Mouse (Mus musculus) heart, adult 2 months (tissue): ENCODE results near the gene Rnps1. TPM values are rescaled to one million over a fixed set of nuclear protein-coding genes. Genes with fewer than 3 reads are reported as not detected.

Experiments used
- DNase-seq, 2 experiments: peaks; one replicate each; pipeline ENCODE4 v3.0.0; 2021
- H3K27ac ChIP-seq: fragments of 200-600 bp; 2 replicates; pipeline ENCODE4 v1.8.1; 2022
- H3K27me3 ChIP-seq: fragments of 200-500 bp; 2 replicates; pipeline ENCODE4 v1.6.1; 2012; ENCODE audit warnings: mild to moderate bottlenecking, low read length, inconsistent platforms, mixed read lengths; ENCODE audit not compliant: control insufficient read depth, insufficient read depth
- H3K36me3 ChIP-seq: fragments of 200-500 bp; 2 replicates; pipeline ENCODE4 v1.6.1; 2012; ENCODE audit warnings: low read length, inconsistent platforms; ENCODE audit not compliant: control insufficient read depth, insufficient read depth
- H3K4me1 ChIP-seq: fragments of 200-500 bp; 2 replicates; pipeline ENCODE4 v1.6.1; 2011; ENCODE audit warnings: low read length; ENCODE audit not compliant: control insufficient read depth, insufficient read depth
- H3K4me3 ChIP-seq: fragments of 200-600 bp; 2 replicates; pipeline ENCODE4 v1.8.1; 2022
- H3K79me2 ChIP-seq: fragments of 200-500 bp; replicated peaks from 2 replicates; pipeline ENCODE4 v1.6.1; 2012; ENCODE audit warnings: mild to moderate bottlenecking, inconsistent platforms, low read length, moderate library complexity, mixed read lengths; ENCODE audit not compliant: control insufficient read depth, insufficient read depth
- H3K9ac ChIP-seq: fragments of 200-500 bp; 2 replicates; pipeline ENCODE4 v1.6.1; 2012; ENCODE audit warnings: low read depth, mild to moderate bottlenecking, control low read depth, inconsistent platforms, low read length, mixed read lengths
- CTCF ChIP-seq: fragments of 200-600 bp; IDR thresholded peaks from 2 replicates; pipeline ENCODE4 v1.8.1; 2022; ENCODE audit warnings: antibody characterized with exemption, mild to moderate bottlenecking, moderate library complexity
- EP300 ChIP-seq: fragments of 200-500 bp; IDR thresholded peaks from 2 replicates; pipeline ENCODE4 v1.6.1; 2011; ENCODE audit warnings: low read depth, low read length, control low read depth; ENCODE audit not compliant: insufficient read depth
- POLR2A ChIP-seq: fragments of 200-500 bp; IDR thresholded peaks from 2 replicates; pipeline ENCODE4 v1.6.1; 2011; ENCODE audit warnings: mild to moderate bottlenecking, low read depth, low read length, control low read depth; ENCODE audit not compliant: insufficient read depth
- WGBS: fragments of 180-500 bp; shearing (Covaris S2); methylation state at CpG from one replicate; pipeline ENCODE4 v1.1.7; 2018; 5-methylcytosine and 5-hydroxymethylcytosine counted together
- intact Hi-C: fragments of 180-260 bp; cut with DNase I; formaldehyde crosslinking; loops from one replicate; pipeline ENCODE4 v1.15.1; 2025
- polyA plus RNA-seq: library from polyadenylated mRNA; depleted of rRNA; stranded (reverse); fragments of >200 nt; gene quantifications from 2 replicates; pipeline ENCODE4 v1.2.3, GENCODE M21; 2012
- total RNA-seq, 2 experiments: library from RNA; stranded (reverse); gene quantifications; 2 replicates each; pipeline ENCODE4 v1.2.3; 2021

The Rnps1 gene
- total and polyA plus RNA-seq, 3 experiments, result 60.0 to 83.0 (median 62.7) TPM

- no peak overlapping the region for H3K9ac ChIP-seq
- peaks cover 11% of the 10 kb centered on the region for H3K4me1 ChIP-seq
- no peaks in the 10 kb centered on the region for H3K27me3 ChIP-seq
- peaks cover 2% of the 10 kb centered on the region for H3K79me2 ChIP-seq
- no peak overlapping the region for H3K27ac ChIP-seq
- no peak overlapping the region for H3K4me3 ChIP-seq
- TF ChIP-seq POLR2A (no peak), EP300 (no peak), CTCF (no peak)
- no peak for DNase-seq
- peaks cover 1% of the 10 kb centered on the region; the same call in 1 of the 2 replicates for H3K36me3 ChIP-seq
- 92% methylated on average over 5 of the region's 5 CpGs for whole genome bisulfite sequencing
- intact Hi-C loops, result no loop called here
These were observed 54.4 kb downstream of the Rnps1 start for GRCm38 (mm10) chr17:24468636-24469246.

- intact Hi-C loops, result no loop called here
- peak overlapping the region; percentile 97 for H3K27ac ChIP-seq
- peaks cover 2% of the 10 kb centered on the region for H3K79me2 ChIP-seq
- peak overlapping the region; percentile 62 for H3K9ac ChIP-seq
- no peak for TF ChIP-seq POLR2A
- DNase-seq, result no peak
- WGBS, result 18% methylated on average over 7 of the region's 7 CpGs
- peak overlapping the region; percentile 71 for H3K4me3 ChIP-seq
- H3K36me3 ChIP-seq, result peaks cover 1% of the 10 kb centered on the region; the same call in 1 of the 2 replicates
- peaks cover 11% of the 10 kb centered on the region for H3K4me1 ChIP-seq
- no peaks in the 10 kb centered on the region for H3K27me3 ChIP-seq
These were observed 55.1 kb downstream of the Rnps1 start for GRCm38 (mm10) chr17:24469336-24469909.

- TF ChIP-seq CTCF, result peak; percentile 10; the same call in 1 of the 2 replicates
- 0 out of 2 replicates have a peak, but pooled peaks have one; percentile 2 for TF ChIP-seq EP300
- TF ChIP-seq POLR2A, result peak; percentile 81
- DNase-seq, result peak; percentile 98 to 100
- Histone ChIP-seq H3K4me1 (peaks cover 11% of the 10 kb centered on the region), H3K79me2 (peaks cover 2% of the 10 kb centered on the region), H3K27ac (peak within 1 kb of the TSS; percentile 97), H3K9ac (peak within 1 kb of the TSS; percentile 88), H3K36me3 (peaks cover 1% of the 10 kb centered on the region; the same call in 1 of the 2 replicates), H3K27me3 (no peaks in the 10 kb centered on the region), H3K4me3 (peak within 1 kb of the TSS; percentile 71)
- under 1% methylated on average over 75 of the region's 75 CpGs for WGBS
- intact Hi-C loops, result loop anchor here (1.0 kb wide), 1 partner anchor 8 kb away; no protein-coding TSS in a partner anchor
These were observed 55.7 kb downstream of the Rnps1 start, which contains the start of the genes E4f1 and Pgp for GRCm38 (mm10) chr17:24469910-24470602. Gene E4f1, minus strand, starts transcription at chr17:24470313. Gene Pgp, plus strand, starts transcription at chr17:24470392.

GRCm38 (mm10) chr17:24470701-24471527 lies 56.5 kb downstream of the Rnps1 start:
- H3K27me3 ChIP-seq, result no peaks in the 10 kb centered on the region
- H3K79me2 ChIP-seq, result peaks cover 2% of the 10 kb centered on the region
- TF ChIP-seq CTCF, result no peak
- TF ChIP-seq EP300, result no peak
- TF ChIP-seq POLR2A, result no peak
- intact Hi-C loops, result loop anchor here (1.0 kb wide), 1 partner anchor 7 kb away; no protein-coding TSS in a partner anchor
- H3K36me3 ChIP-seq, result peaks cover 1% of the 10 kb centered on the region; the same call in 1 of the 2 replicates
- DNase-seq, result no peak
- WGBS, result 1% methylated on average over 68 of the region's 68 CpGs
- peak overlapping the region; percentile 88 for H3K9ac ChIP-seq
- peak overlapping the region; percentile 71 for H3K4me3 ChIP-seq
- H3K27ac ChIP-seq, result peak overlapping the region; percentile 97
- H3K4me1 ChIP-seq, result peaks cover 11% of the 10 kb centered on the region

- 44% methylated on average over 4 of the region's 4 CpGs for WGBS
- H3K79me2 ChIP-seq, result peaks cover 2% of the 10 kb centered on the region
- TF ChIP-seq CTCF (no peak), EP300 (no peak), POLR2A (no peak)
- peaks cover 11% of the 10 kb centered on the region for H3K4me1 ChIP-seq
- peak; percentile 51 to 59 for DNase-seq
- intact Hi-C loops, result no loop called here
- no peaks in the 10 kb centered on the region for H3K27me3 ChIP-seq
- peaks cover 1% of the 10 kb centered on the region; the same call in 1 of the 2 replicates for H3K36me3 ChIP-seq
- H3K9ac ChIP-seq, result no peak overlapping the region
- no peak overlapping the region for H3K27ac ChIP-seq
- no peak overlapping the region for H3K4me3 ChIP-seq
These were observed 58.1 kb downstream of the Rnps1 start for GRCm38 (mm10) chr17:24472512-24472911.
